Mouse (Mus musculus) hindbrain, embryonic 13.5 days (tissue): Measurements from ENCODE around the gene Fam160a2. TPM values are rescaled to one million over a fixed set of nuclear protein-coding genes. Genes with fewer than 3 reads are reported as not detected.
"Not testable (repeated sequence)": the region's sequence is repeated elsewhere in the genome, so short reads cannot be mapped to it uniquely, and the experiment has no call there.

Experiments
- ATAC-seq: fragments of 200-750 bp; cut with Nextera tagmentation; 2 replicates; pipeline ENCODE4 v1.8.0; 2017; ENCODE audit warnings: moderate TSS enrichment; ENCODE audit not compliant: low FRiP score
- H3K27ac ChIP-seq: fragments of 300-500 bp; sonication (generic); 2 replicates; pipeline ENCODE4 v1.5.1; 2015; ENCODE audit warnings: inconsistent platforms, mild to moderate bottlenecking, moderate library complexity
- H3K27me3 ChIP-seq: fragments of 300-500 bp; sonication (generic); 2 replicates; pipeline ENCODE4 v1.6.1; 2015; ENCODE audit warnings: mild to moderate bottlenecking, inconsistent platforms
- H3K36me3 ChIP-seq: fragments of 300-500 bp; sonication (generic); 2 replicates; pipeline ENCODE4 v1.6.1; 2015; ENCODE audit warnings: mild to moderate bottlenecking, inconsistent platforms
- H3K4me1 ChIP-seq: fragments of 300-500 bp; sonication (generic); replicated peaks from 2 replicates; pipeline ENCODE4 v1.6.1; 2015; ENCODE audit warnings: inconsistent platforms
- H3K4me2 ChIP-seq: fragments of 300-500 bp; sonication (generic); 2 replicates; pipeline ENCODE4 v1.6.1; 2015; ENCODE audit warnings: inconsistent platforms, mild to moderate bottlenecking, moderate library complexity
- H3K4me3 ChIP-seq: fragments of 300-500 bp; sonication (generic); 2 replicates; pipeline ENCODE4 v1.5.1; 2015; ENCODE audit warnings: mild to moderate bottlenecking, inconsistent platforms
- H3K9ac ChIP-seq: fragments of 300-500 bp; sonication (generic); 2 replicates; pipeline ENCODE4 v1.6.1; 2015; ENCODE audit warnings: mild to moderate bottlenecking, inconsistent platforms
- H3K9me3 ChIP-seq: fragments of 300-500 bp; sonication (generic); 2 replicates; pipeline ENCODE4 v1.6.1; 2016; ENCODE audit warnings: inconsistent platforms
- WGBS: fragments of 180-500 bp; shearing (Covaris S2); methylation state at CpG from one replicate; pipeline ENCODE4 v1.1.7; 2015; 5-methylcytosine and 5-hydroxymethylcytosine counted together
- polyA plus RNA-seq: library from polyadenylated mRNA; unstranded; fragments of >200 nt; fragmentation: Nextera tagmentation; extraction: Ambion mirVana; gene quantifications from 2 replicates; pipeline ENCODE4 v1.2.1, GENCODE M21; 2015

Gene Fam160a2
- polyA plus RNA-seq, 1 experiment from 2014 or later = 41.5 TPM

- H3K4me2 ChIP-seq = no peak overlapping the region
- no peak overlapping the region for H3K9ac ChIP-seq
- WGBS = 94% methylated on average over 7 of the region's 7 CpGs
- H3K4me3 ChIP-seq = no peak overlapping the region
- H3K27ac ChIP-seq = no peak overlapping the region
- H3K36me3 ChIP-seq = no peaks in the 10 kb centered on the region
- H3K27me3 ChIP-seq = no peaks in the 10 kb centered on the region
- H3K9me3 ChIP-seq = no peaks in the 10 kb centered on the region
- no peak for ATAC-seq
- no peaks in the 10 kb centered on the region for H3K4me1 ChIP-seq
These were observed 16.7 kb upstream of the Fam160a2 start for GRCm38 (mm10) chr7:105416529-105416928.

GRCm38 (mm10) chr7:105414385-105414784, 14.5 kb upstream of the Fam160a2 start:
- Histone ChIP-seq H3K4me3 (no peak overlapping the region), H3K9ac (no peak overlapping the region), H3K27ac (no peak overlapping the region), H3K27me3 (no peaks in the 10 kb centered on the region), H3K9me3 (no peaks in the 10 kb centered on the region), H3K4me1 (no peaks in the 10 kb centered on the region), H3K4me2 (no peak overlapping the region), H3K36me3 (no peaks in the 10 kb centered on the region)
- 64% methylated on average over 6 of the region's 6 CpGs for WGBS
- no peak for ATAC-seq

GRCm38 (mm10) chr7:105411874-105412632, 12.2 kb upstream of the Fam160a2 start:
- WGBS = 62% methylated on average over 8 of the region's 8 CpGs
- H3K27ac ChIP-seq, H3K9ac ChIP-seq, H3K36me3 ChIP-seq, H3K9me3 ChIP-seq, H3K4me1 ChIP-seq, H3K27me3 ChIP-seq, H3K4me2 ChIP-seq, H3K4me3 ChIP-seq: not testable (repeated sequence)
- peak; percentile 29; the same call in 1 of the 2 replicates for ATAC-seq

GRCm38 (mm10) chr7:105406322-105406721, 6.5 kb upstream of the Fam160a2 start:
- WGBS = 67% methylated on average over 1 of the region's 1 CpGs
- no peaks in the 10 kb centered on the region for H3K27me3 ChIP-seq
- no peak overlapping the region for H3K4me3 ChIP-seq
- no peaks in the 10 kb centered on the region for H3K9me3 ChIP-seq
- no peak overlapping the region for H3K27ac ChIP-seq
- no peaks in the 10 kb centered on the region for H3K36me3 ChIP-seq
- H3K9ac ChIP-seq = no peak overlapping the region
- ATAC-seq = no peak
- 0 out of 2 replicates have a peak, but pooled peaks cover under 1% of the 10 kb centered on the region for H3K4me1 ChIP-seq
- H3K4me2 ChIP-seq = no peak overlapping the region

- no peak for ATAC-seq
- Histone ChIP-seq H3K9ac (no peak within 1 kb of the TSS), H3K9me3 (no peaks in the 10 kb centered on the region), H3K4me3 (no peak within 1 kb of the TSS), H3K27me3 (no peaks in the 10 kb centered on the region), H3K4me1 (peaks cover 10% of the 10 kb centered on the region), H3K36me3 (no peaks in the 10 kb centered on the region), H3K4me2 (no peak within 1 kb of the TSS), H3K27ac (no peak within 1 kb of the TSS)
- 83% methylated on average over 5 of the region's 5 CpGs for WGBS
These were observed 4.4 kb upstream of the Fam160a2 start, which contains the start of gene Cnga4 for GRCm38 (mm10) chr7:105404268-105404667. Gene Cnga4, plus strand, starts transcription at chr7:105404568.

GRCm38 (mm10) chr7:105399058-105399934, 558 bp downstream of the Fam160a2 start:
- peak overlapping the region; percentile 60 for H3K4me3 ChIP-seq
- ATAC-seq = no peak
- under 1% methylated on average over 25 of the region's 25 CpGs for WGBS

GRCm38 (mm10) chr7:105396126-105396525, 3.7 kb downstream of the Fam160a2 start:
- ATAC-seq = no peak
- H3K4me2 ChIP-seq = no peak overlapping the region
- no peaks in the 10 kb centered on the region; the same call in none of the 2 replicates for H3K36me3 ChIP-seq
- no peak overlapping the region for H3K4me3 ChIP-seq
- H3K27me3 ChIP-seq = no peaks in the 10 kb centered on the region
- H3K9ac ChIP-seq = no peak overlapping the region
- peaks cover 24% of the 10 kb centered on the region for H3K4me1 ChIP-seq
- no peak overlapping the region for H3K27ac ChIP-seq
- H3K9me3 ChIP-seq = no peaks in the 10 kb centered on the region

More at GRCm38 (mm10) chr7:105399058-105399934, 558 bp downstream of the Fam160a2 start:
- Histone ChIP-seq H3K4me2 (peak overlapping the region; percentile 87), H3K4me1 (peaks cover 26% of the 10 kb centered on the region), H3K9me3 (no peaks in the 10 kb centered on the region), H3K9ac (peak overlapping the region; percentile 86), H3K36me3 (no peaks in the 10 kb centered on the region; the same call in none of the 2 replicates), H3K27me3 (no peaks in the 10 kb centered on the region), H3K27ac (peak overlapping the region; percentile 72)

GRCm38 (mm10) chr7:105395131-105395820, 4.6 kb downstream of the Fam160a2 start:
- Histone ChIP-seq H3K9ac (no peak overlapping the region), H3K9me3 (no peaks in the 10 kb centered on the region), H3K4me3 (no peak overlapping the region), H3K4me2 (no peak overlapping the region), H3K36me3 (no peaks in the 10 kb centered on the region; the same call in none of the 2 replicates), H3K27ac (no peak overlapping the region), H3K27me3 (no peaks in the 10 kb centered on the region), H3K4me1 (peaks cover 19% of the 10 kb centered on the region)
- no peak for ATAC-seq

- Histone ChIP-seq H3K9me3 (no peaks in the 10 kb centered on the region), H3K4me3 (no peak overlapping the region), H3K36me3 (peaks cover 6% of the 10 kb centered on the region), H3K27ac (no peak overlapping the region), H3K4me1 (peaks cover 19% of the 10 kb centered on the region), H3K9ac (no peak overlapping the region), H3K27me3 (no peaks in the 10 kb centered on the region), H3K4me2 (no peak overlapping the region)
- WGBS = 87% methylated on average over 1 of the region's 1 CpGs
- no peak for ATAC-seq
These were observed 5.2 kb downstream of the Fam160a2 start for GRCm38 (mm10) chr7:105394606-105395005.

- Histone ChIP-seq H3K9me3 (no peaks in the 10 kb centered on the region), H3K27me3 (no peaks in the 10 kb centered on the region), H3K4me3 (no peak overlapping the region), H3K4me1 (0 out of 2 replicates have a peak, but pooled peaks cover 4% of the 10 kb centered on the region), H3K4me2 (no peak overlapping the region), H3K27ac (no peak overlapping the region), H3K9ac (no peak overlapping the region), H3K36me3 (peaks cover 46% of the 10 kb centered on the region)
- no peak for ATAC-seq
- 96% methylated on average over 2 of the region's 2 CpGs for WGBS
These were observed 9.6 kb downstream of the Fam160a2 start for GRCm38 (mm10) chr7:105390236-105390635.

- Histone ChIP-seq H3K4me2 (no peak overlapping the region), H3K27me3 (no peaks in the 10 kb centered on the region), H3K4me1 (no peaks in the 10 kb centered on the region), H3K27ac (no peak overlapping the region), H3K9me3 (no peaks in the 10 kb centered on the region), H3K9ac (no peak overlapping the region), H3K36me3 (peaks cover 71% of the 10 kb centered on the region), H3K4me3 (no peak overlapping the region)
- no peak for ATAC-seq
- 100% methylated on average over 2 of the region's 2 CpGs for WGBS
These were observed 12.2 kb downstream of the Fam160a2 start for GRCm38 (mm10) chr7:105387696-105388095.

- Histone ChIP-seq H3K27me3 (no peaks in the 10 kb centered on the region), H3K4me3 (no peak overlapping the region), H3K4me2 (no peak overlapping the region), H3K4me1 (no peaks in the 10 kb centered on the region), H3K36me3 (peaks cover 89% of the 10 kb centered on the region), H3K9me3 (no peaks in the 10 kb centered on the region), H3K9ac (no peak overlapping the region), H3K27ac (no peak overlapping the region)
- no peak for ATAC-seq
- WGBS = 96% methylated on average over 3 of the region's 3 CpGs
These were observed 19.5 kb downstream of the Fam160a2 start for GRCm38 (mm10) chr7:105380329-105380728.
